Mouse (Mus musculus) liver, embryonic 14.5 days (tissue): ENCODE data around the gene Il11ra1. TPM values are rescaled to one million over a fixed set of nuclear protein-coding genes. Genes with fewer than 3 reads are reported as not detected.

Experiments used
- ATAC-seq: fragments of 200-750 bp; cut with Nextera tagmentation; 2 replicates; pipeline ENCODE4 v1.8.0; 2017; ENCODE audit warnings: moderate number of reproducible peaks, mild to moderate bottlenecking, moderate library complexity; ENCODE audit not compliant: insufficient read depth
- DNase-seq, 3 experiments: peaks; one replicate each; pipeline ENCODE4 v3.0.0-alpha.2; 2012 to 2013; ENCODE audit warnings: low read depth in 3 of 3, low spot score in 3 of 3
- H3K27ac ChIP-seq: fragments of 300-500 bp; sonication (generic); 2 replicates; pipeline ENCODE4 v1.5.1; 2014; ENCODE audit warnings: moderate library complexity, mild to moderate bottlenecking, control low read depth, inconsistent platforms
- H3K27me3 ChIP-seq: fragments of 300-500 bp; sonication (generic); 2 replicates; pipeline ENCODE4 v1.6.1; 2014; ENCODE audit warnings: mild to moderate bottlenecking, low read length, moderate library complexity; ENCODE audit not compliant: control insufficient read depth, insufficient read depth
- H3K36me3 ChIP-seq: fragments of 300-500 bp; sonication (generic); replicated peaks from 2 replicates; pipeline ENCODE4 v1.6.1; 2014; ENCODE audit warnings: low read depth; ENCODE audit not compliant: control insufficient read depth, insufficient read depth
- H3K4me1 ChIP-seq, 2 experiments: fragments of 200-500 bp in 1 of 2; fragments of 300-500 bp in 1 of 2; sonication (generic) in 1 of 2; replicated peaks; 2 replicates each; pipeline ENCODE4 v1.6.1; 2012 to 2014; ENCODE audit warnings: antibody characterized with exemption in 1 of 2, inconsistent platforms in 1 of 2, low read length in 1 of 2; ENCODE audit not compliant: control insufficient read depth in 2 of 2, insufficient read depth in 2 of 2
- H3K4me2 ChIP-seq: fragments of 300-500 bp; sonication (generic); 2 replicates; pipeline ENCODE4 v1.6.1; 2014; ENCODE audit warnings: low read depth, mild to moderate bottlenecking, control low read depth, moderate library complexity
- H3K4me3 ChIP-seq, 2 experiments: fragments of 200-500 bp in 1 of 2; fragments of 300-500 bp in 1 of 2; sonication (generic) in 1 of 2; 2 replicates each; pipeline ENCODE4 v1.5.1; 2012 to 2014; ENCODE audit warnings: low read depth in 2 of 2, low read length in 2 of 2, mild to moderate bottlenecking in 2 of 2, control low read depth in 1 of 2, inconsistent platforms in 1 of 2, moderate library complexity in 1 of 2; ENCODE audit not compliant: insufficient read depth in 1 of 2
- H3K9ac ChIP-seq: fragments of 300-500 bp; sonication (generic); replicated peaks from 2 replicates; pipeline ENCODE4 v1.6.1; 2014; ENCODE audit warnings: mild to moderate bottlenecking, control low read depth, moderate library complexity
- H3K9me3 ChIP-seq: fragments of 300-500 bp; sonication (generic); 2 replicates; pipeline ENCODE4 v1.6.1; 2016; ENCODE audit warnings: low read length, mixed read lengths; ENCODE audit not compliant: control insufficient read depth
- CTCF ChIP-seq: IDR thresholded peaks from 2 replicates; pipeline ENCODE4 v1.5.1; 2016; ENCODE audit warnings: antibody characterized with exemption, low read depth, control low read depth
- EP300 ChIP-seq: IDR thresholded peaks from 2 replicates; pipeline ENCODE4 v1.6.1; 2016; ENCODE audit warnings: antibody characterized with exemption, low read depth
- WGBS: fragments of 180-500 bp; shearing (Covaris S2); extraction: QIAGEN DNeasy Blood & Tissue Kit; methylation state at CpG from one replicate; pipeline ENCODE4 v1.1.7; 2014; ENCODE audit not compliant: insufficient replicate concordance; 5-methylcytosine and 5-hydroxymethylcytosine counted together
- polyA plus RNA-seq, 2 experiments: library from polyadenylated mRNA; depleted of rRNA in 1 of 2; stranded (reverse) in 1 of 2; unstranded in 1 of 2; fragments of >200 nt; fragmentation: Nextera tagmentation in 1 of 2; extraction: Ambion mirVana in 1 of 2; gene quantifications; 2 replicates each; pipeline versions ENCODE4 v1.2.1 to v1.2.3; 2012 to 2014

Il11ra1 gene
- polyA plus RNA-seq, 2 experiments, result 13.9 to 23.8 TPM

DNA sequence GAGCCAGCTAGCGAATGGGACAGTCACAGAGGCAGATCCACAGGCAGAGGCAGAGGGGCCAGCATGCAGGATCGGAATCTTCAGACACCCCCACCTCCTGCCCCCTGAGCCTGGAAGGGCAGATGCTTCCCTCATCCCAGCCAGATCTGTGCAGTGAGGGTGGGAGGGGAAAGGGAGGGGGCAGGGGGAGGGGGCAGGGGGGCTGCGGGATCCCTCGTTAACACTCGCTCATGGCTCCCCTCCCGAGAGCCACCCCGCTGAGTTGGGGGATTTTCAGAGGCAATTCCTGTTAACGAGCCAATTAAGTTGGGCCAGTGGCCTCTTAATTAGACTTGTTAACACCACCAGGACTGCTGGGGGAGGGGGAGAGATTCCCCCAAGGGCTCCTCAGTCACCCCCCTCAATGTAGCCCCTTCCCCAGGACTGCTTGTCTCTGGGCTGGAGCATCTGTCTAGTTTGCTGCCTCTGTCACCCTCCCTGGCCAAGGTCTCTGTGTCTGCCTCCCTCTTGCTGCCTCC lies 27.8 kb upstream of the Il11ra1 start:
- no peaks in the 10 kb centered on the region for H3K9me3 ChIP-seq
- no peak overlapping the region for H3K27ac ChIP-seq
- WGBS, result 16% methylated on average over 8 of the region's 8 CpGs
- no peaks in the 10 kb centered on the region for H3K36me3 ChIP-seq
- no peak overlapping the region for H3K4me3 ChIP-seq
- ATAC-seq (no peak), DNase-seq (no peak)
- no peak overlapping the region for H3K4me2 ChIP-seq
- H3K4me1 ChIP-seq, result no peaks in the 10 kb centered on the region
- H3K27me3 ChIP-seq, result no peaks in the 10 kb centered on the region; the same call in 1 of the 2 replicates
- TF ChIP-seq CTCF, result no peak
- no peak overlapping the region for H3K9ac ChIP-seq

GRCm38 (mm10) chr4:41672522-41672963 lies 27.2 kb upstream of the Il11ra1 start:
- Histone ChIP-seq H3K4me3 (no peak overlapping the region), H3K4me2 (no peak overlapping the region), H3K4me1 (no peaks in the 10 kb centered on the region), H3K36me3 (no peaks in the 10 kb centered on the region), H3K27me3 (no peaks in the 10 kb centered on the region; the same call in 1 of the 2 replicates), H3K9ac (no peak overlapping the region), H3K27ac (no peak overlapping the region), H3K9me3 (no peaks in the 10 kb centered on the region)
- TF ChIP-seq EP300, result no peak
- TF ChIP-seq CTCF, result no peak
- WGBS, result 35% methylated on average over 8 of the region's 8 CpGs
- ATAC-seq (no peak), DNase-seq (no peak)

DNA sequence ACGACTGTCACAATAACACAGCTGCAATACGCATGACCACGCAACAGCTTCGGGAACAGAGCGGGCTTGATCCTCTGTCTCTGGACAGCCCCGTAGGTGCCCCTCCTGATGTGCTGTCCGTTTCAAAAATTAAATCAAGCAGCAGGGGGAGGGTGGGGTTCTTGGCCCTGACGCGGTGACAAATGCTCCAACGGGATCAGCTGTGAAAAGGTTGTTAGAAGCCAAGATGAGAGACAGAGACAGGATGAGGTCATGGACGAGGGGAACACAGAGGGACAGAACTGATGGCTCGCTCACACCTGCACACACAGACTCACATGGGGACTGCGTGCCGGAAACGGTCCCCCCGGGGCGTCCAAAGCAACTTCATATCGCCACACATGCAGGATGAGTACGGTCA lies 26.6 kb upstream of the Il11ra1 start:
- Histone ChIP-seq H3K27ac (no peak overlapping the region), H3K36me3 (no peaks in the 10 kb centered on the region), H3K4me2 (no peak overlapping the region), H3K9me3 (no peaks in the 10 kb centered on the region), H3K27me3 (no peaks in the 10 kb centered on the region; the same call in 1 of the 2 replicates), H3K9ac (no peak overlapping the region), H3K4me1 (no peaks in the 10 kb centered on the region), H3K4me3 (no peak overlapping the region)
- ATAC-seq, result no peak
- no peak for DNase-seq
- TF ChIP-seq CTCF (no peak), EP300 (no peak)
- WGBS, result 59% methylated on average over 19 of the region's 19 CpGs

DNA sequence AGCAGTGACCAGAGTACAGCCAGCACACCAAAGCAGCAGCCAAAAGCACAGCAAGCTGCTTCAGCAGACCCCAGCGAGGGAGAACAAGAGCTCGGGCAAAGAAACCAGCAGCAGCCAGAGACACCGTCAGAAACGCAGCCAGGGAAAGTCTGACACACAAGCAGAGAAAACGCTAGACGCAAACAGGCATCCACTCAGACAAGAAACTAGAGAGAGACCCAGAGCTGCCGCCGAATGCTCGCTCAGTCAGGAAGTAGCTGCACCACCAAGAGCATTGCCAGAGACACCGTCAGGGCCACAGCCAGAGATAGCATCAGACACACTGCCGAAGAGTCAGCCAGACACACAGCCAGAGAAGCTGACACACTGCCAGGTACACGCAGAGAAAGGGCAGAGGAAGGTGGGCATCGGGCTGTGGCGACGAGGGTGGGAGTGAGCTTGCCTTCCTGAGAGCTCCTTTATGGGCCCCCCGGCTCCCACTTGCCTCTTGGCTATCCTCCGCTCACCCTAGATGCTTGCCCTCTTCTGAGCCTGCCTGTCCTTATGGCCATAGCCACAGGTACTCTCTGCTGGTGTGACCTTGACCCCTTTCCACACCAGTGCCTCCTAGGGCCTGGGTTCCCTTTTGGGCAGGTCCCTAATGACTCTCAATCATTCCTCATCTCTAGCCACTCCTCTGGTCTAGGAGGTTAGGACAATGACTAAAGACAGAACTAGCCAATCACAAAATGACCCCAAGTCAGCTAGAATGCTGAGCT lies 23.4 kb upstream of the Il11ra1 start:
- H3K4me3 ChIP-seq, result no peak overlapping the region
- no peak overlapping the region for H3K27ac ChIP-seq
- H3K9ac ChIP-seq, result no peak overlapping the region
- no peaks in the 10 kb centered on the region for H3K9me3 ChIP-seq
- H3K36me3 ChIP-seq, result no peaks in the 10 kb centered on the region
- no peaks in the 10 kb centered on the region; the same call in 1 of the 2 replicates for H3K27me3 ChIP-seq
- DNase-seq (no peak), ATAC-seq (no peak)
- WGBS, result 37% methylated on average over 17 of the region's 17 CpGs
- no peak overlapping the region for H3K4me2 ChIP-seq
- TF ChIP-seq CTCF (no peak), EP300 (no peak)
- no peaks in the 10 kb centered on the region for H3K4me1 ChIP-seq

GRCm38 (mm10) chr4:41677006-41677629 lies 22.7 kb upstream of the Il11ra1 start:
- TF ChIP-seq CTCF (no peak), EP300 (no peak)
- DNase-seq (no peak), ATAC-seq (no peak)
- Histone ChIP-seq H3K4me3 (no peak overlapping the region), H3K4me1 (no peaks in the 10 kb centered on the region), H3K4me2 (no peak overlapping the region), H3K9ac (no peak overlapping the region), H3K36me3 (no peaks in the 10 kb centered on the region), H3K9me3 (no peaks in the 10 kb centered on the region), H3K27me3 (peaks cover 2% of the 10 kb centered on the region), H3K27ac (no peak overlapping the region)
- WGBS, result 47% methylated on average over 13 of the region's 13 CpGs
